Comparison of ENCODE assay signal across 24 mouse cellular contexts in the genomic region with DNA sequence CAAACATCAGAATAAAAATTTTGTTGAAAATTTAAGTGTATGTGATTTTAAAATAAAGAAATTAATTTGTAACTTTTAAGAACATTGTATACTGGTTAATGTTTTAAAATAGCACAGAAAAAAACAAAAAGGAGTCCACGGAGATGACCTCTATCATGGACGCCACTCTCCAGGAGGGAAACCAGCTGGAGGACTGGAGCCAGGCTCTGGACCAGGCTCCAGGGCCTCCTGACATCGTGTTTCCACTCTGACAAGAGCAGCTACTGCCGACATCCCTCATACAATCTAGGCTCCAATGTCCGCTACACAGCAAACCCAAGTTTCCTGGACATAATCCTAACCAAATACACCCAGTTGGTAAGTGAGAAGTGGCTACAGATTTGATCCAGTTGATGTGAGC. TPM values are rescaled to one million over a fixed set of nuclear protein-coding genes. Genes with fewer than 3 reads are reported as not detected.
DNase-seq lines count a peak whose midpoint lies in the region; ATAC-seq and TF ChIP-seq lines count a peak whose summit lies in the region.
"Had no signal": no experiment of that assay in that cellular context is flagged by ENCODE, and none has a peak within 500 bp of the region (broad histone marks: within the 10 kb centered on the region; RNA-seq: fewer than 3 reads in every experiment).

No protein-coding gene starts in this region.

- H3K36me3 ChIP-seq in kidney, embryonic 16.5 days (ENCODE audit: insufficient read depth, low read length), result peaks cover 20% of the 10 kb centered on the region
- H3K36me3 ChIP-seq in liver, adult 2 months (ENCODE audit: control insufficient read depth, insufficient read depth, low read length), result no peaks in the 10 kb centered on the region

- no peak overlapping the region for H3K9ac ChIP-seq in kidney, embryonic 16.5 days (replicated peaks; ENCODE audit: low read length)
- H3K9ac ChIP-seq in liver, adult 2 months (ENCODE audit: low read depth, low read length), result no peak overlapping the region
- H3K9ac ChIP-seq: embryonic facial prominence, embryonic 12.5 days; embryonic facial prominence, embryonic 15.5 days; forebrain, embryonic 12.5 days; forebrain, embryonic 15.5 days; hindbrain, embryonic 12.5 days; hindbrain, embryonic 15.5 days had no signal

- H3K4me2 ChIP-seq in kidney, embryonic 16.5 days (replicated peaks; ENCODE audit: low read depth, low read length), result no peak overlapping the region
- H3K4me2 ChIP-seq: embryonic facial prominence, embryonic 12.5 days; embryonic facial prominence, embryonic 15.5 days; forebrain, embryonic 12.5 days; forebrain, embryonic 15.5 days; heart, embryonic 11.5 days; hindbrain, embryonic 12.5 days; hindbrain, embryonic 15.5 days had no signal

- 0 out of 2 replicates have a peak overlapping the region, but pooled peaks have one; percentile 24 for H3K27ac ChIP-seq in kidney, embryonic 16.5 days (ENCODE audit: low read length)
- H3K27ac ChIP-seq in liver, adult 2 months (replicated peaks; ENCODE audit: insufficient read depth, low read depth, low read length), result no peak overlapping the region
- H3K27ac ChIP-seq: embryonic facial prominence, embryonic 12.5 days; embryonic facial prominence, embryonic 15.5 days; forebrain, embryonic 12.5 days; forebrain, embryonic 15.5 days; hindbrain, embryonic 12.5 days; hindbrain, embryonic 15.5 days had no signal

- H3K4me1 ChIP-seq in kidney, embryonic 16.5 days (ENCODE audit: insufficient read depth, low read length), result no peaks in the 10 kb centered on the region
- H3K4me1 ChIP-seq in liver, adult 2 months (ENCODE audit: control insufficient read depth, insufficient read depth, low read length), result peaks cover 9% of the 10 kb centered on the region; the same call in 1 of the 2 replicates
- H3K4me1 ChIP-seq: embryonic facial prominence, embryonic 12.5 days; embryonic facial prominence, embryonic 15.5 days; forebrain, embryonic 12.5 days; forebrain, embryonic 15.5 days; hindbrain, embryonic 12.5 days; hindbrain, embryonic 15.5 days had no signal

- WGBS in kidney, embryonic 16.5 days, result 60% methylated on average over 5 of the region's 5 CpGs
- WGBS in liver, adult 2 months, result 47% methylated on average over 5 of the region's 5 CpGs

- H3K79me2 ChIP-seq in liver, adult 2 months (ENCODE audit: control insufficient read depth, insufficient read depth, low read length), result no peaks in the 10 kb centered on the region

- no peak for TF ChIP-seq POLR2A in liver, adult 2 months (IDR thresholded peaks at IDR 0.05; ENCODE audit: extremely low read depth, insufficient read depth, low read length)

- peak; percentile 1 for DNase-seq in cerebellum, adult 11-12 months
- no peak for DNase-seq in cerebellum, postnatal 14 days
- no peak for DNase-seq in kidney, adult 9 months
- DNase-seq in liver, adult 2 months (ENCODE audit: extremely low read depth, low read depth, low spot score), result peak; percentile 50
- no peak for DNase-seq in liver
- DNase-seq: adrenal gland, postnatal 25 days; cerebellum, adult 18-20 months; cerebellum, adult 9-10 months; gastrocnemius, postnatal 25 days had no signal

- no peak overlapping the region for H3K4me3 ChIP-seq in kidney, embryonic 16.5 days (ENCODE audit: low read length)
- no peak overlapping the region for H3K4me3 ChIP-seq in liver, adult 2 months (ENCODE audit: insufficient read depth, low read depth, low read length)
- H3K4me3 ChIP-seq: embryonic facial prominence, embryonic 12.5 days; embryonic facial prominence, embryonic 15.5 days; forebrain, embryonic 12.5 days; forebrain, embryonic 15.5 days; hindbrain, embryonic 12.5 days; hindbrain, embryonic 15.5 days had no signal

- no peak for ATAC-seq in kidney, embryonic 16.5 days (ENCODE audit: low FRiP score, low TSS enrichment)
- ATAC-seq: activated CD4-positive, CD25-positive, alpha-beta regulatory T cell, adult 4 months; forebrain, embryonic 15.5 days had no signal

- no peak for TF ChIP-seq CTCF in liver, adult 2 months (IDR thresholded peaks at IDR 0.05; ENCODE audit: low read depth, low read length)

- no peaks in the 10 kb centered on the region for H3K27me3 ChIP-seq in kidney, embryonic 16.5 days (ENCODE audit: insufficient read depth, low read length)
- no peaks in the 10 kb centered on the region for H3K27me3 ChIP-seq in liver, adult 2 months (ENCODE audit: control insufficient read depth, insufficient read depth, low read length)
- H3K27me3 ChIP-seq: embryonic facial prominence, embryonic 12.5 days; embryonic facial prominence, embryonic 15.5 days; forebrain, embryonic 12.5 days; forebrain, embryonic 15.5 days; hindbrain, embryonic 12.5 days; hindbrain, embryonic 15.5 days had no signal

- no peaks in the 10 kb centered on the region for H3K9me3 ChIP-seq in kidney, embryonic 16.5 days (ENCODE audit: low read length)
- H3K9me3 ChIP-seq: embryonic facial prominence, embryonic 12.5 days; embryonic facial prominence, embryonic 15.5 days; forebrain, embryonic 12.5 days; forebrain, embryonic 15.5 days; hindbrain, embryonic 12.5 days; hindbrain, embryonic 15.5 days had no signal

RNA-seq across cellular contexts. Expression of a gene that starts 8.1 kb away (rescaled TPM):
- polyA plus RNA-seq in kidney, embryonic 16.5 days (2015; fragmentation: Nextera tagmentation; extraction: Ambion mirVana), result 14.4 and 17.4 TPM in 2 replicates
- total RNA-seq in liver, adult 2 months (2014; rRNA removed), result 9.7 and 10.1 TPM in 2 replicates
- 7.9 and 10.4 TPM in 2 replicates for polyA plus RNA-seq in liver, adult 2 months (2012; rRNA removed)

RNA-seq across cellular contexts. Expression of a gene that starts 9.9 kb away (rescaled TPM):
- polyA plus RNA-seq in kidney, embryonic 16.5 days (2015; fragmentation: Nextera tagmentation; extraction: Ambion mirVana), result 174 and 188 TPM in 2 replicates
- 125 and 126 TPM in 2 replicates for total RNA-seq in liver, adult 2 months (2014; rRNA removed)
- 194 and 308 TPM in 2 replicates for polyA plus RNA-seq in liver, adult 2 months (2012; rRNA removed)

RNA-seq across cellular contexts. Expression of a gene that starts 32.1 kb away (rescaled TPM):
- not detected in 2 replicates for polyA plus RNA-seq in kidney, embryonic 16.5 days (2015; fragmentation: Nextera tagmentation; extraction: Ambion mirVana)
- not detected in 2 replicates for total RNA-seq in liver, adult 2 months (2014; rRNA removed)
- polyA plus RNA-seq in liver, adult 2 months (2012; rRNA removed), result not detected in 2 replicates
- total RNA-seq: common myeloid progenitor, adult 5-6 weeks; ES-E14; hematopoietic stem cell, adult 5-6 weeks had no signal
- polyA plus RNA-seq: embryonic facial prominence, embryonic 12.5 days; embryonic facial prominence, embryonic 15.5 days; forebrain, embryonic 12.5 days; forebrain, embryonic 15.5 days; gonadal fat pad, adult 2 months; heart, embryonic 11.5 days; heart, embryonic 14.5 days; heart, postnatal 0 days; hindbrain, embryonic 12.5 days; hindbrain, embryonic 15.5 days had no signal

Comparison
In these comparisons a context has a peak if more than half of its experiments do, and no peak if none do; other contexts are left out.
1. DNase-seq: peak in cerebellum, adult 11-12 months (single experiment) and liver, adult 2 months (single experiment); none in cerebellum, postnatal 14 days (0 of 2), kidney, adult 9 months (single experiment) and liver (single experiment).